Mouse (Mus musculus) cerebellum, adult 9-10 months (tissue): ENCODE results near the gene Gpr132.
A peak's percentile ranks its signal among the peaks of the same experiment; 100 is the strongest.

Source experiments
- DNase-seq: peaks from one replicate; pipeline ENCODE4 v3.0.0; 2022

Gpr132 gene

DNA sequence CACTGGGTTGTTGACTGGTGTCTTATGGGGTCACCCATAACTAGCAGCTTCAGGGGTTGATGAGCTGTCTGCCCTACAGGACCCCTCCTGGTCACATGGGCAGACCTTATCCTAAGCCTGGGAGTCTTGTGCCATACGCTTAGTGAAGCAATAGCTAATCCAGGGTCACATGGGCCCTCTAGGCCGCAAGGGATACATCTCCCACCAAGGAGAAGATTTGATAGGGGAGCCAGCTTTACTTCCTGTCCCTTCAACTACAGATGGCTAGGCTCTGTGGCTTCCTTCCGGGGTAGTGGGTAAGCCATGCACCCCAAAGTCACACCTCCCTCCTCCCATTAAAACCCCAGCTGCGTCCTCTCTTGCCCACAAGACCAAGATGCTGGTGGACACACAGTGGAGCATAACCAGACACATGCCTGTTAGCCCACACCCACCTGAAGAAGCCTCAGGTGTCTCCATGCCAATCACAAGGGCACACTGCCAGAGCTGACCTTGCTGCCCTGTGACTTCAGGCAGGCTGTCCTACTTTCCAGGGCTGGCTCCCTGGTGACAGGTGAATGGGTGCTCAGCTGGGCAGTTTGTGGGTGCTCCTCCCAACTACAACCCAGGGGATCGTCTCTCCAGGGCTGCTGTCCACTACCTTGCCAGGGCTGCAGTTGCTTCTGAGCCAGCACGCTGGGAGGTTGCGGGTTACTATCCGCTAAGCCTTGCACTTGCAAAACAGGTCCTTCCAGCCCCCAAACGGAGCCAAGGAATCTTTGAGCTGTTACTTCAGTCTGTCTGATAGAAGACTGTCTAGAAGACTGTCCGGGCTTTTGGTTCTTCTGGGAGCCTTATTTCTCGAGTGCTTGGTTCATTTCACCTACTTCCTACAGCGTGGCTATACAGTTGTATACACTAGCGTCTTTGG is at the start of gene Gpr132:
Gene Gpr132, minus strand, starts transcription at position 51 of the 910 bp plus-strand sequence.
- no peak for DNase-seq

DNA sequence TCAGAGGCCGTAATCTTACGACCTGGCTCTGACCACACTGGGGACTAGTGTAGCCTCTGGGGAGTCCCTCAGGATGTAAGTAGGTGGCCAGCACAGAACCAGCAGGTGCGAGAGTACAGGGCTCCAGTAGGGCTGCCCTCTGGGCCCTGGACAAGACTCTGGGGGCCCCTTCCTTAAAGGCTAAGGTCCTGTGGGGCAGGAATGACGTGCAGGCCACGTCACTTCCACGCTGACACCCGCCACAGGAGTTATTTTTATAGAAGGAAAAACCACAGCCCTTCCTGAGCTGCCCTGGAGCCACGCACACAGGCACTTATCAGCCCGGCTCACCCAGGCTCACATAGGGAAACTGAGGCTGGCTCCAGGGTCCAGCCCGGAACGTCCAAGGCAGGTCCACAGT is 49.5 kb upstream of the Gpr132 start:
- DNase-seq = no peak

DNA sequence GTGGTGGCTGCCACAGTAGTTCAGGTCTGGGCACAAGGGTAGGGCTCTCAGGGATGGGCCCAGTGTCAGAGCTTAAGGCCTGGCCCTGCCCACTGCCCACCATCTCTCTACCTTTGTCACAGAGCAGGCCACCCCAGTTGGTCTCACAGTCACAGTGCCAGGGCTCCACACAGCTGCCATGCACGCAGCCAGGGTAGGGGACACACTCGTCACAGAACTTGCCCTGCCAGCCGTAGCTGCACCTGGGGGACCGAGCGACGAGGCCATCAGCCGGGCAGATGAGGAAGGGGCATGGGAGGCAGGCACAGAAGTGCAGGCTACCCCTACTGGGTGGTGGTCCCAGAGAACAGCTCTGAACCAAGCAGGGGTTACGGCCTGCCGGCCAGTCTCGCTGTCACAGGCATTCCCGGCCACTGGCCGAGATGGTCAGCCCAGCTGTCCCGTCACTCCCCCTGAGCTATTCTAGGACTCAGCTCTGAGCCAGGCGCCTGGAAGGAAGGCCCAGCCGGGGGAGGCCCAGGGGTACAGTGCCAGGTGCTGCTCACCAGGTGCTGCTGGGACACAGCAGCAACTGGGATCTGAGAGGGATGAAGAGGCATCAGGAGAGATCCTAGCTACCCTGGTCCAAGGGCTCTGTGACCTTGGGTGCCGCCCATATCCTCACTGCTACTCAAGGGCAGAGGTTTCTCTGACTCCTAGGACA is 48.8 kb upstream of the Gpr132 start:
- DNase-seq = no peak

DNA sequence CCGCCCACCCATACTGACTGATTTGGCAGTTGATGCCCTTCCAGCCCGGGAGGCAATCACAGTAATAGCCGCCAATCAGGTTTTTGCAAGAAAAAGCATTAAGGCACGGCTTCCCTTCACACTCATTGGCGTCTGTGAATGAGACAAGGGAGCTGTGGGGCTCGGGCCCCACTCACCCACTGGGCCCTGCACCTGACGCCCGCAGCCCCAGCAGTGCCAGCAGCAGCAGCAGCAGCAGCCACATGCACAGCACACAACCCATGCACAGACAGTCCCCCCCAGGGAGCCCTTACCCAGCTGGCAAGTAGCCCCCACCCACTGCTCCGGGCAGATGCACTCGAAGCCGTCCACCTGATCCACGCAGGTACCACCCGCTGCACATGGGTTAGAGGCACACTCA is 47.6 kb upstream of the Gpr132 start:
- no peak for DNase-seq

DNA sequence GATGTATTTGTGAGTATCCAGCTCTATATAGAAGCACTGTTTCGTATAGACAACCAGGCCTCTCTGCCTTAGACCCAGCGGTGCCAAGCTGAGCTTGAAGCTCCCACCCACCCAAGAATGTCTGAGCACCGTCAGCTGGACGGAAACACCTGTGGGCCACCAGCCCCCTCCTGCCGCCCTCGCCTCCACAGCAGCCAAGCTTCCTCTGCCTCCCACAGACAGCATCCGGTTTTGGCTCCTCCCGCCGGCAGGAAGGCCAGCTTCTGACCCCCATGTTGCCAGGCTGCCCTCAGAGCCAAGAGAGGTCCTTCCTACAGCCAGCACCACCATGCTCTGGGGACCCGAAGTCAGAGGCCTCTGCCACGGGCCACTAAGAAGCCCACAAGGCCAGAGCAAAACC is 46.5 kb upstream of the Gpr132 start:
- DNase-seq = no peak

DNA sequence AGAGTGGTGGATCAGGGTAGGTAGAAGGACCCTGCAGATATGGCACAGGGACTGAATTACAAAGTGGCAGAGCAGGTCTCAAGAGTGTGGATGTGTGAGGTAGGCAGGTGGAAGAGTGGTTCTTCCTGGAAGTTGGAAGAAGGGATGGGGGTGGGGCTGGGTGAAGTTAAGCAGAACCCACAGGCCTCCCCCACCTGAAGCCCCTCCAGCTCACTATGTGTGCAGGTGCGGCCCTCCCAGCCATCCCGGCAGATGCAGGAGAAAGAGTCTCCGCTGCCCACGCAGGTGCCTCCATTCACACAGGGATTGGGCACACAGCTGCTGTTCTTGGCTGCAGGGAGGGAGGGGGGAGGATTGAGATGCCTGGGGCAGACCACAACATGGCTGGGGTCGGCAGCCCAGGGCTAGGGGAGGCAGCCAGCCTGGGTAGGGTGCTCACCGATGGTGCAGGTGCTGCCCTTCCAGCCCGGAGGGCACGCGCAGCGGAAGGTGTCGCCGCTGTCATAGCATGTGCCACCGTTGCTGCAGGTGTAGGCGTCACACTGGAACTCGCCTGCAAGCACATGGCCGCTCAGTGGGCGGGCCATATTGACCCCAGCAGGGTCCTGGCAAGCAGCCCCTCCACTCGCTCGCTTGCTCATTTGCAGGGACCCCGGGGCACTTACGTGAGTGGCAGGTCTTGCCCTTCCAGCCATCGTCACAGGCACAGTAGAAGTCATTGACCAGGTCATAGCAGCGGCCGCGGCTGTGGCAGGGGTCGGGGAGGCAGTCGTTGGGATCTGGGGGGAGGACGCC is 45.1 kb upstream of the Gpr132 start:
- peak; percentile 44 for DNase-seq

DNA sequence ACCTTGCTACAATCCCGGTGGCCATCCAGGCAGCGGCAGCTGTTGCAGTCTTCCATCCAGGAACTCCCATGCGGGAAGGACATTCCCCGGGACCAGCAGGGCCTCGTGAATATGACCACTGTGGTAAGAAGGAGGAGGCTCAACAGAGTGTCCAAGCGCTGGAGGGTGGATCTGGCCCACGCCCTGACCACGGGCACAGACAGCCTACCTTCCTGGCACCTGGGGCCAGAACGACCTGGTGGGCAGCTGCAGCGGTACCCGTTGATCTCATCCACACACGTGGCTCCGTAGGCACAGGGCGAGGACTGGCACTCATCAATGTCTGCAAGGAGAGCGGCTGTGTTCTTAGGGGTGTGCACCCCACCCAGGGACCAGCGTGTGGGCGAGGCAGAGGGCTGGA is 43.7 kb upstream of the Gpr132 start:
- DNase-seq = no peak

DNA sequence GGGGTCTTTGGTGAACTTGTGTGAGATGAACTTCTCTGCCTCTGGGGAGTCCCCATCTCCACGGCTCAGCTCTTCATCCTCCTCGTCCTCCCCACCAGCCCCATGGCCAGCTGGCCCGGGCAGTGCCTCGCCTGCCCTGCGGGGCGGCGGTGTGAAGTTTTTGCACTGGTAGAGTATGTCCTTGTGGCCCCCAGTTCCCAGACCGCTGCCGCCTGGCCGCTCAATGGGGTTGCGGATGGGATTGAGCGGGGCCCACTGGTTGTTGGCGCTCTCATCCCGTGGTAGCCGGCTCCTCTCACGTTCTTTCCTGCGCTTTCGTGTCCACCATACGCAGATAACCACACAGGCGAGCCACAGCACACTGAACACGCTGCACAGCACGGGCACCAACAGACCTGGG is 41.0 kb upstream of the Gpr132 start:
- DNase-seq = no peak

DNA sequence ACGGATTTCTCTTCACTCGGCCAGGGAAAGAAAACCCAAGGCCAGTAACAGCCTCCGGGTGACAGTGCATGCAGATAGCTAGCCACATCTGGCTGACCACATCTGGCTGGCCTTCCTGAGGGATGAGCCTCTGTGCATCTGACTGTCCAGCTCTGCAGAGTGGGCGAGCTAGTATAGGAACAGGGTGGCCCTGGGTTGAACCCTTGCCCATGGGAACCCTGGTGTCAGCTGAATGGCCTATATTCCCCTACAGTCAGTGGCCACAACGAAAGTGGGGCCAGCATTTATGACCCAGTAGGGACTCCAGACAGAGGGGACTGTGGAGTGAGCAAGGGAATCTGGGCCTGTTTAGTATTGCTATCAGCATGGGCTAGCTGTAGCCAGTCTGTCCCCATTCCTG is 37.0 kb upstream of the Gpr132 start:
- no peak for DNase-seq

DNA sequence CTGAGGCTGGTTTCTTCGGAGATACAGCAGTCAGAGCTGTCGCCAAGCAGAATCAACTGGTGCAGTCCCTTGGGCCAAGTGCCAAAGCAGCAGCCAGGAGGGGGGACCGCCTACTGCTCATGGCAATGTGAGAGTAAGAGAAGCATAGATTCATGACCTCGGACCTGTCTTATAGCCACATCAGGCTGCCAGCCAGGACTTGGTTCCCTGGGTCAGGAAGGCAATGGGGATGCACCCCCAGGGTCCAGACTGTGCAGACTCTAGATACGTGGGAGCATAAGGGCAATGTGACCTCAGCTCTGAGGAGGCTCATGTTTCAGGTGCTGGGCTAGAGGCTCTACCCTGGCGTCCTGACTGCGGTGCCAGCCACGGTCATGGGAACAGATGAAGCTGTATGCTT is 35.9 kb upstream of the Gpr132 start:
- no peak for DNase-seq

DNA sequence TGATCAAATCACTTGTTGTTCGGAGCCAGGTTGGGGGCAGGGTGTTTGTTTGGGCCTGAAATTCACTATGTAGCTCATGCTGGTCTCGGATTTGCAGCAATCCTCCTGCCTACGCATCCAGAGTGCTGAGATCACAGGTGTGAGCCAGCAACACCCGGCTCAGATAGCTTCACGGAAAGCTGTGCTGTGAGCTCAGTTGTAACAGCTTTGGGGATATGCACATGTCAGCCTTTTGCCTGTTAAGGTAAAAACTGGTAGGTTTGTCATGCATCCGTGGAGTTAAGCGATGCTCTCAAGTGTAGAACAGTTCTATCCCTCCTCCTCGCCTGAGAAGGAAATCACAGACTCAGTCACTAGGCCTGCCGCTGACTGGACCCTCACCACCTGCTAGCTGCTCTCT is 32.6 kb upstream of the Gpr132 start:
- no peak for DNase-seq

DNA sequence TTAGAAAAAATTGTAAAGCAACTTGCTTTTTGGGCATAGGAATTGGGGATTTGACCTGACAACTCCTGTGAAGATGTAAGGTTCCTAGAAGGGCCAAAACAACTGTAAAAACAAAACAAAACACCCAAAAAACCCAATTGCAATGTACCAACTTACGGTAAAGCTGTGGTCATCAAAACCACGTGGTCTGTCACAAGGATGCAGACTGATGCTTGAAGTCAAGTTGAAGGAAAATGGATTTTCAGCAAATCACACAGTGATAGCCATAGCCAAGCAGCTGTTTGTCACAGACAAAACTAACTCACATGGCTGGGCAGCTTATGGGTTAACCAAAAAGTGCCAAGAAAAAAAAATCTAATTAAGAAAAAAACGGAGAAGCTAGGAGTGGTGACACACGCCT is 30.9 kb upstream of the Gpr132 start:
- DNase-seq = no peak

DNA sequence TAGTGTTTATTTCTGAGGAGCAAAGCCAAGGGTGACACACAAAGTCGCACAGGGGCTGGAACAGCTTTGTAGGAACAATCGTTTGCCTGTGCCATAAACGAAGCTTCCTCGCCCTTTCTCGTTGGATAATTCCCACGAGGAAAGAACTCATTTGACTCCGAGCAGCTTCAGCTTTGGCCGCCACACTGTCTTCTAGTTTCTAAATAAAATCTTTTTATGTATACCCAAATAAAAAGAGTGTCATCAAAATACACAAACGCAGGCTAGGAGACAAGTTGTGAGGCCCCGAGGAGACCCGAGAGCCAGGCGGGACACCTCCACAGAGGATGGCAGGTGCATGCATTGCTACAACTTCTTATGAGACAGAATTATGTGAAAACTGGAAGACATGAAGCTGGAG is 30.3 kb upstream of the Gpr132 start:
- no peak for DNase-seq

DNA sequence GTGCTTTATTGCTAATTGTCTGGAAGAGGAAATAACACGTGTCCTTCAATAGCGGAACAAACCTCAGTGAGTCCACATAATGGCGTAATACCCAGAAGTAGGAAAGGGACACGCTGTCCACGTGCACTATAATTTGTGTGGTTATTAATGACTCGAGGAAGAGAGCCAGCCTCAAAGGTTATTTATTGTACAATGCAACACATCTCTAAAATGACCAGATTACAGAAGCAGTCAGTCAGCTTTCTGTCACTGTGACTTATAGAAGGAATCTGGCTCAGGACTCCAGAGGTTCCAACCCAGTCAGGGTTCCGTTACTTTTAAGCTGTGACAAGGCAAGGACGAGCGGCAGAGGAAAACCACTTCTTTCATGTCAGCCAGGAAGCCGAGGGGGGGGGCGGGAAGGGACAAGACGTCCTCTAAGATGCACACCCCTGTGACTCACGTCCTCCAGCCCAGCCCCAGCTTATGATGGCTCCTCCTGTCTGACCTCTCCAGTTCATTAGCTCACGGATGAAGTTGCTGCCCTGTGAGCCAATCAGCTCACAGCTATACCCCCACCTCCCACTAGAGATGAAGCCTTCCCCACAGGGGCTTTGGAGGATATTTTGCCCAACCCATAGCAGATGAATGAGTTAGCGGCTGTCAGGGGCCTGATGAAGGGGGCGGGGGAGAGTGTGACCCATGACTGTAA is 29.6 kb upstream of the Gpr132 start:
- no peak for DNase-seq

DNA sequence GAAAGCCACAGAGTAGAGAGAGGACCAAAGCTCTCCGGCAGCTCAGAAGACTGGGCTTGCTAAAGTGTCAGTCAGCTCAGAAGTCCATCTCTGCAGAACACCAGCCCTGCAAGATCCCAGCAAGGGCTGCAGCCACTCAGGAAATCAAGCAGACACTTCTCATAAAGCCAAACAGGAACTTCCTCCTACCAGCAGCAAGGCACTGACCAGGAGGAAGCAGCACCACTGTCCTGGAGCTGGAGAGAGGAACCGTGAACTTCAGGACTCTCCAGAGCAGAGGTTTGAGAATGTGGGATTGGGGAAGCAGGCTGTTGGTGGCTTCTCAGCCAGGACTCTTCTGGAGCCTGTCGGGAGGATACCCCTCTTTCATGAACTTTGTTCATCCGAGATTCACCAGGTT is 26.9 kb upstream of the Gpr132 start:
- no peak for DNase-seq

DNA sequence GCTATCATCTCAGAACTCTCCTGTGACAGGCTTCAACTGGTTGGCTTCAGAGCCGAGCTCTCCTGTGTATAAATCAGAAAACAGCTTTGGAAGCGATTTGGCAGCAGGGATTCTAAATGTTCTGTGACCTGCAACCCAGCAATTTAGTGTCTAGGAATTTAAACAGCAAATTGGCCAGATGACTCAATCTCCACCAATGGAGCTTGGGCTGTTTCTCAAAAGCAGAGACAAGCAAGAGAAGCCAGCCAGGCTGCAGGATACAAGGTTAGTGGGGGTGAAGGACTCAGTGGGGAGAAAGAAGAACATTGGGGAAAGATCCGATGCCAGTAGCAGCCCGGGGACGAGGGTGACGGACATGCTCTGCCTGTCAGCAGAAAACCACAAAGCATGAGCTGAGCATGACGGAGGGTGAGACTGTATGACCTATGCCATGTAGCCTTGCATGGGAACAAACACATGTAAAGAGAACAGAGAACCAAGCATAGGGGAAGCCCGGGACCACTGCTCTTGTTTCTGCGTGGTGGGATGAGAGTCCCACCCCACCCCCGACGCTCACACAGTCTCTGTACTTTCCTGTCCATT is 26.4 kb upstream of the Gpr132 start:
- DNase-seq = no peak

DNA sequence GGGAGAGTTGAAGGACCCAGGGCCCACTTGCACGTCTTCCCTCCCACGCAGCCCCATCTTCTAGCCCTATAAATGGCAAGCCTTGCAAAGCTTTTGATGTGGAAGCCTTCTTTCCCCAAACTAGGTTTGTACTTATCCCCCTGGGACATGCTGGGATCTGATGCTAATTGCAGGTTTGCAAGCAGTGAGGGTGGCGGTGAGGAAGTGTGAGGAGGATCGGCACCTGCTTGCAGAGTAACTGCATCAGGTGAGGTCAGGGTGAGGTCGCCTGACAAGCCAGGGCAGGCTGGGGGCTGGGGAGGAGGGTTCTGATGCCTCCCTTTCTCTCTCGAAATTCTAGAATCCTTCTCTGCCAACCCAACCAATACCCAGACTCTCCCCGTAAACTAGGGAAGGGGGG is 17.4 kb upstream of the Gpr132 start:
- no peak for DNase-seq

DNA sequence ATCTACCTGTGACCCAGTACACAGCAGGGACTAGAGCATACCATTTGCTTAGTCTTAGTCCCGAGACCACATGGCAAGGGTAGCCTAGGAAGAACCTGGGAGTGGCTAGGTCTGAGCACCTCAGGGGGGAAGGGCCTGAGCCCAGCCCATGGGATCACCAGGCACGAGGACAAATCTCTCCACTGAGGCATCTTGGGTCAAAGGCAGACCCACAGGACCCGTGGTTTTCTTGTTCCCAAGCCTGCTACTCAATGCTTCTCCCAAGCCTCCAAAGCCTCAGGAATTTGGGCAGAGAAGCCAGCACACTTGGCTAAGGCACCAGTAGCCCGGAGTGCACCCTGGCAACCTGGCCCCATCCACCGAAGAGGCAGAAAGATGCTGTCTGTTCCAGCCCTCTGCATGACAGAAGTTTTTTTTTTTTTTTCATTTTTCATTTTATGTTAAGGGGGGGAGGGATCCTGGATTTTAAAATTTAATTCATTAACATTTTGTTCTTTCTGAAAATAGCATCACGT is 13.3 kb upstream of the Gpr132 start:
- DNase-seq = no peak

DNA sequence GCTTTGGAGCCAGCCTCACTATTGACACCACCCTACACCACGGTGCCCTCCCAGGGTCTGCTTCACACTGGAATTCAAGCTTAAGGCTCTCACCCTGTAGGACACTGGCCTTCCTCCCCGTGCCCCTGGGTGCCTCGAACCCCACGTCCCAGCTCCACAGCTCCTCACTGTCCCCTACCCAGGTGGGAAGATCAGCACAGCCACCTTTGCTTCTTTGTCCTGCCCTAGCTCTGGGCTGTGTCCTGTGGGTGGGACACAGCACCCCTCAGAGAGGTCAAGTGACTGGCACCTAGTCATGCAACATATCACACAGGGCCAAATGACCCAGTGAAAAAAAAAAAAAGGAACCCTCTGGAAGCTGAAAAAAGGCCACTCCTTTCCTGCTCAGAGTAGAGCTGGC is 12.6 kb upstream of the Gpr132 start:
- DNase-seq = no peak

DNA sequence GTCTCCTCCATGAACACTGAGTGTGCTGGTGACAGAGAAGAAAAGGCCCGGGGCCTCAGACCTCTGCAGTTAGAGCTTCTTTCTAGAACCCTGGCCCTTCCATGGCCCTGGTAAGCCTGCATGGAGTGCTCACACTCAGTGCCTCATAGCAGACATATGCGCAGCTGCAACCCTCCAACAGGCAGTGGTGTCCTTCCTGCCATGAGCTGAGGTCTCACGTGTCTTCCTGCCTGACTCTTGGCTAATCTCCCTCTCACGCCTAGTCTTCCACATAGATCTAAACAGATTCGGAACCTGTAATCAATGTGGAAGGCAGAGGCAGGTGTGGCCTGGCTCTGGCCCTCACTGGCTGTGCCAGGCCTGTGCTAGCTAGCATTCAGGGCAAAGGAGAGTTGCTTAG is 11.7 kb upstream of the Gpr132 start:
- no peak for DNase-seq

DNA sequence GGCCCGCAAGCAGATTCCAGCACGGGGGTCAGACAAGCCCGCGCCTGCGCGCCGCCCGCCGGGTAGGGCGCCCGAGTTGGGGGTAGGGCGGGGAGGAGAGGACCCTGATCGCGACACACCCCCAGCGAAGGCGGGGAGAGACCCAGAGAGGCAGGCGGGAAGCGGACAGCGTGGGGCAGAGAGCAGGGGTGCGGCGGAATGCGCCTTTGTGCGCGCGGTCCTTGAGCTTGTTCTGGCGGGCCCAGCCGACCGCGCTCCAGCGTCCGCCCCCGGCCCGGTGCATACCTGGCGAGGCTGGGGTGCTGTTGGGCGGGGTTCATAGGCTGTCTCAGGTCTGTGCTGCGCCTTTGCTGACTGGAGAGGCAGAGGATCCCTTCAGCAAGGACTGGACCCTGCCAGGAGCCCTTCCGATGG is 9.6 kb upstream of the Gpr132 start:
- no peak for DNase-seq

DNA sequence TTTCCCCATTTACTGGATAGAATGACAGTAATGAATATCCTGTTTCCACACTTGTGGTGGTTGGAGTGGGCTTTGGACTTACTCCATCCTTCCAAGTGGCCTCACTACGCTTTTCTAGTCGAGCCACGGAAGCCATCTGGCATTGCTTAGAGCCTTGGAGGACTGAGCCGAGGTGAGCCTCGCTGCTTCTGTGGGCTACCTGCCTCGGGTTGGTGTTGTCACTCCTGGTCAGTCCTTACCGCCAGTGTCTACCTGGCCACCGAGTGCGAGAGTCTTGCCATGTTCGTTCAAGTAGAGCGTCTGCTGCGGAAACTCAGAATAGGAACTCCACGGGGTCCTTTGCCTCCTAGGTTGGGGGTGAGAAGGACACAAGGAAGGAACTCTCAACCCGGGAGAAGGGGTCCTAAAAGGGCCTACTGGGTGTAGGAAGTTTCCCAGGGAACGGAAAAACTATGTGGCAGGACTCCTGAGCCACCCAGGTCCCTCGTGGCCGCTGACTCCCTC is 9.1 kb upstream of the Gpr132 start:
- no peak for DNase-seq
